Mouse (Mus musculus): ENCODE results near the gene Olfr1118.
"Not testable (repeated sequence)": the region's sequence is repeated elsewhere in the genome, so short reads cannot be mapped to it uniquely, and the experiment has no call there.

The Olfr1118 gene

DNA sequence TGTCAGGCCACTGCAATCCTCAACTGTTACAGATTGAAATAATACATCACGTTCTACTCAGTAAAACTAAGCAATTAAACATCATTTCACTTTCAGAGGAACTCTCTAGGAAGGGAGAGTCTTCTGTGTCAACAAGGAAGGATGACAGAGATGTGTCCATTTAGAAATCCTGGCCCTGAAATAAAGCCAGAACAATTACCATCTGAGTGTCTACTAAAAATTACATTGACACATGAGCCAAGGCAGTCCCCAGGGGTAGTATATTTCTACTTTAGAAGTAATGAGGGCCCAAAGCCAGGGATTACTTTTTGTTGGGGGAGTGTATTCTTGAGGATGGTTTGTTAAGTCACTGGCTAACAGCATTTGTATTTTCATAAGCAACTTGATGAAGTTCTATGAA, at the start of gene Olfr1118:
TSS of gene Olfr1118 (plus strand) at position 301 of the 400 bp plus-strand sequence.
- no peak for DNase-seq

DNA sequence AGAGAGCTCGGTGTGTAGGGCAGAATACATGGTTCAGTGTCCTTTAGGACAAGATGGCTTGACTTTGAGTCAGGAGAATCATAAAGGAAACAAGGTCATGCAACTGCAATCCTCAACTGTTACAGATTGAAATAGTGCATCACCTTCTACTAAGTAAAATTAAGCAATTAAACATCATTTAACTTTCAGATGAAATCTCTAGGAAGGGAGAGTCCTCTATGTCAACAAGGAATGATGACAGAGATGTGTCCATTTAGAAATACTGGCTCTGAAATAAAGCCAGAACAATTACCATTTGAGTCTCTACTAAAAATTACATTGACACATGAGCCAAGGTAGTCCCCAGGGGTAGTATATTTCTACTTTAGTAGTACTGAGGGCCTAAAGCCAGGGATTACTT, 40.1 kb upstream of the Olfr1118 start, which contains the start of gene Olfr1116:
TSS of gene Olfr1116 (plus strand) at position 301 of the 400 bp plus-strand sequence.
- DNase-seq: no peak

DNA sequence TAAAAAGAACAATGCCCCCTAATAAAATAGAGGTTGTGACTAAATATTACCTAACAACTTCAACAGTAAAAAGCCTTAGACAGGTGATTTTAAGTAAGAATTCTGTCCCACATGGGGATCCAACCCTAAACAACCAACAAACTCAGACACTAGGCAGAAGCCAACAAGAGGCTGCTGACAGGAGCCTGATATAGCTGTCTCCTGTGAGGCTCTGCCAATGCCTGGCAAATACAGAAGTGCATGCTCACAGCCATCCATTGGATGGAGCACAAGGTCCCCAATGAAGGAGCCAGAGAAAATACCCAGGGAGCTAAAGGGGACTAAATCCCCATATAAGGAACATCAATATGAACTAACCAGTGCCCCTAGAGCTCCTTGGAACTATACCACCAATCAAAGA, 13.4 kb upstream of the Olfr1118 start:
- DNase-seq: not testable (repeated sequence)

DNA sequence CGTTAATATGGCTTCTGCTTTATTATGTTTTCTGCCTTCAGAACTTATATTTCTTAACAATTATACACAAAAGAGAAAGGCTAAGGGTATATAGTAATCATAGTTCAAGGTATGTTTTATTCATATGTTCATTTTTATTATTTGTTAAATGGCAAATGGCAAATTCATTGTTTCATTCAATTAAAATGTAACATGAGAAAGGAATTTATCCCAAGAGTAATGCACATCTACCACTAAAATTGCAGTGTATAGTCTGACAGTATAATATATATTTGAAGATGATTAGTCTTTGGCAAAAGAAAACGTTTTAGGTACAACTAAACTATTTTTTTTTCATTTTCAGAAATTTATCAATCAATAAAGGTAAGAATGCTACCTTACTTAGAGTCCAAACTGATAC, 47.1 kb downstream of the Olfr1118 start, which contains the start of gene Olfr1120:
TSS of gene Olfr1120 (plus strand) at position 301 of the 400 bp plus-strand sequence.
- DNase-seq: no peak

DNA sequence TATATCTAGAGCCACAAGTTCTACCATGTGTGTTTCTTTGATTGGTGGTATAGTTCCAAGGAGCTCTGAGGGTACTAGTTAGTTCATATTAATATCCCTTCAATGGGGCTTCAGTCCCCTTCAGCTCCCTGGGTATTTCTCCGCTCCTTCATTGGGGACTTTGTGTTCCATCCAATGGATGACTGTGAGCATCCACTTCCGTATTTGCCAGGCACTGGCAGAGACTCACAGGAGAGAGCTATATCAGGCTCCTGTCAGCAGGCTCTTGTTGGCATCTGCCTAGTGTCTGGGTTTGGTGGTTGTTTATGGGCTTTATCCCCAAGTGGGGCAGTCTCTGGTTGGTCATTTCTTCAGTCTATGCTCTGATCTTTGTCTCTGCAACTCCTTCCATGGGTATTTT, 52.7 kb downstream of the Olfr1118 start:
- DNase-seq: not testable (repeated sequence)
